8 mouse cellular contexts compared by ENCODE assay signal in the genomic region with DNA sequence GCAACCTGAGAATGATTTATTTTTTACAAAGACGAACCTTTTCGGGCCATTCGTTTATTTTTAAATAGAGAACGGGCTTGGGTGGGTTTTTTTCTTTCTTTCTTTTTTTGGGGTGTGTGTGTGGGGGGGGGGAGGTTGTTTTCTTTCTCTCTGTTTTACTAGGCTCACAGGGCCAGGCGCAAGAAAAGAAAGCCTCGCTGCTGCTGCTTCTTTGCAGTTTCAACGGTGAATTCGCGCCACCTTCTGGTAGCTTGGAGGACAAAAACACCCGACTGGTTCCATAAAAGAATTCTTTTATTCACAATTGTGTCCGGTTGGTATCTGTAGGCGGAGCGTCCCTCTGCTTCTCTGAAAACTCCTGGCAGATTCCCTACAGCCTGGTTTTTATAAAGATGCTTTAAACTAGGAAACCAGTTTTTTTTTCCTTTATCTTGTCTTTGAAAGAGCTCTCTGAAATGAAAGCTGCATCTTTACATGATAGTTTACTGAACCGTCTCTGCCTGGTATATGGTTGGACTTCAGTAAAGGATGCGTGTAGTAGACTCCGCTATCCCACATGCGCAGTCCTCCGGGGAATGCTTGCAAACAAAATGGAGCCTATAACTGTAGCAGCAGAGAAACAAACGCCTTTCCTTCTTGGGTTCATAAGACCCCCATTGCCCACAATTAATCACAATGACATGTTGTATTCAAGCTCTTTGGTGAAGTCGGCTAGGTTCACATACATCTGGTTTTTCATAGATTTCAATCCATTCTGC.
DNase-seq lines count a peak whose midpoint lies in the region; ATAC-seq lines count a peak whose summit lies in the region.

No protein-coding gene starts in this region.

- no peak overlapping the region for H3K9ac ChIP-seq in forebrain, embryonic 14.5 days (ENCODE audit: low read length)
- H3K9ac ChIP-seq in hindbrain, embryonic 11.5 days (ENCODE audit: low read depth, low read length), result no peak overlapping the region

- ATAC-seq in cerebellum, adult (ENCODE audit: insufficient number of reproducible peaks, low FRiP score, low TSS enrichment), result 0 out of 2 replicates have a peak, but pooled peaks have one; percentile 59
- peak; percentile 69 for ATAC-seq in forebrain, embryonic 14.5 days
- ATAC-seq in hindbrain, embryonic 11.5 days (ENCODE audit: low FRiP score), result peak; percentile 39; the same call in 1 of the 2 replicates

- no peak overlapping the region for H3K27ac ChIP-seq in forebrain, embryonic 14.5 days (ENCODE audit: low read depth, low read length)
- no peak overlapping the region for H3K27ac ChIP-seq in hindbrain, embryonic 11.5 days (ENCODE audit: low read depth, low read length)

- WGBS in forebrain, embryonic 14.5 days, result 20% methylated on average over 20 of the region's 20 CpGs
- WGBS in hindbrain, embryonic 11.5 days, result 14% methylated on average over 20 of the region's 20 CpGs

- peaks cover 52% of the 10 kb centered on the region for H3K27me3 ChIP-seq in forebrain, embryonic 14.5 days (replicated peaks; ENCODE audit: control insufficient read depth, insufficient read depth, low read length)
- peaks cover 17% of the 10 kb centered on the region for H3K27me3 ChIP-seq in hindbrain, embryonic 11.5 days (ENCODE audit: control insufficient read depth, insufficient read depth, low read length)

- DNase-seq in MN1 (ENCODE audit: low spot score), result peak; percentile 48
- DNase-seq in forebrain, embryonic 14.5 days (ENCODE audit: low spot score), result peak; percentile 95
- DNase-seq in hindbrain, embryonic 11.5 days (ENCODE audit: low spot score), result peak; percentile 90
- peak; percentile 77 for DNase-seq in layer of hippocampus, adult 9-10 months (ENCODE audit: low spot score)
- DNase-seq in lung, postnatal 10 days, result peak; percentile 81
- peak; percentile 65 for DNase-seq in retina, postnatal 7 days (ENCODE audit: low read depth, low spot score)
- DNase-seq in T-cell, adult 2 months (ENCODE audit: low spot score), result no peak

- H3K4me1 ChIP-seq in forebrain, embryonic 14.5 days (ENCODE audit: control insufficient read depth, insufficient read depth, low read length), result no peaks in the 10 kb centered on the region; the same call in 1 of the 2 replicates
- peaks cover 4% of the 10 kb centered on the region; the same call in 1 of the 2 replicates for H3K4me1 ChIP-seq in hindbrain, embryonic 11.5 days (replicated peaks; ENCODE audit: control insufficient read depth, insufficient read depth, low read length)

- no peaks in the 10 kb centered on the region for H3K36me3 ChIP-seq in forebrain, embryonic 14.5 days (ENCODE audit: control insufficient read depth, insufficient read depth, low read length)
- no peaks in the 10 kb centered on the region for H3K36me3 ChIP-seq in hindbrain, embryonic 11.5 days (ENCODE audit: control insufficient read depth, insufficient read depth, low read length)

- no peaks in the 10 kb centered on the region for H3K9me3 ChIP-seq in forebrain, embryonic 14.5 days (replicated peaks; ENCODE audit: control insufficient read depth, low read length)
- H3K9me3 ChIP-seq in hindbrain, embryonic 11.5 days (ENCODE audit: control insufficient read depth, low read length), result no peaks in the 10 kb centered on the region

- no peak overlapping the region for H3K4me2 ChIP-seq in forebrain, embryonic 14.5 days (ENCODE audit: low read length)
- H3K4me2 ChIP-seq in hindbrain, embryonic 11.5 days (replicated peaks; ENCODE audit: low read depth, low read length), result no peak overlapping the region

- no peak overlapping the region for H3K4me3 ChIP-seq in forebrain, embryonic 14.5 days (ENCODE audit: low read depth, low read length)
- H3K4me3 ChIP-seq in hindbrain, embryonic 11.5 days (ENCODE audit: low read depth, low read length), result no peak overlapping the region
